Comparison of ENCODE assay signal across 8 mouse cellular contexts in the genomic region with DNA sequence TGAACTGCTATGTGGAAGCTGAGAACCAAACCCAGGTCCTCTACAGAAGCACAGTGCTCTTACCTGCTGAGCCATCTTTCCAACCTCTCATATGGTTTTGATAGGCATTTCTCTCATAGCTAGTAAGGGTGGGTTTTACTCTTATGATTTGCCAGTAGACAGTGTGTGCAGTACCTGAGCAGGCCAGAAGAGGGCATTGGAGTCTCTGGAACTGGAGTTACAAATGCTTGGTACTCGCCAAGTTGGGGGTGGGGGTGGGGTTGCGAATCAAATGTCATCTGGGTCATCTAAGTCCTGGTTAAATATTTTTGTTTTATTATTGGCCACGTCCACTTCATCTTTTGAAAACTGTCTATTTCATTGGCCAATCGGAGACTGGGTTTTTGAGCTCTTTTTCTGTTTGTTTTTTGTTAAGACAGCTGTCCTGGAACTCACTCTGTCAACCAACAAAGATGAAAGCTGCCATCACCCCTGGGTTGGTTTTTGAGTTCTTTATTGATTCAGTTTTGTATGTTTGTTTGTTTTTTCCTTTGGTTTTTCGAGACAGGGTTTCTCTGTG. TPM values are rescaled to one million over a fixed set of nuclear protein-coding genes. Genes with fewer than 3 reads are reported as not detected.
DNase-seq lines count a peak whose midpoint lies in the region; ATAC-seq and TF ChIP-seq lines count a peak whose summit lies in the region.
"Had no signal": no experiment of that assay in that cellular context is flagged by ENCODE, and none has a peak within 500 bp of the region (broad histone marks: within the 10 kb centered on the region; RNA-seq: fewer than 3 reads in every experiment).

No protein-coding gene starts in this region.

- no peak overlapping the region for H3K27ac ChIP-seq in kidney, embryonic 16.5 days (ENCODE audit: low read length)
- no peak overlapping the region for H3K27ac ChIP-seq in ES-Bruce4 (ENCODE audit: insufficient read depth, low read length)
- H3K27ac ChIP-seq in limb, embryonic 11.5 days (replicated peaks; ENCODE audit: low read depth, low read length): no peak overlapping the region
- H3K27ac ChIP-seq: midbrain, embryonic 12.5 days had no signal

- H3K4me1 ChIP-seq in kidney, embryonic 16.5 days (ENCODE audit: insufficient read depth, low read length): peaks cover 14% of the 10 kb centered on the region
- no peaks in the 10 kb centered on the region for H3K4me1 ChIP-seq in ES-Bruce4 (ENCODE audit: control insufficient read depth, insufficient read depth, low read length)
- H3K4me1 ChIP-seq in limb, embryonic 11.5 days (ENCODE audit: control insufficient read depth, insufficient read depth, low read length): peaks cover 7% of the 10 kb centered on the region; the same call in 1 of the 2 replicates

- no peak overlapping the region for H3K4me2 ChIP-seq in kidney, embryonic 16.5 days (replicated peaks; ENCODE audit: low read depth, low read length)
- H3K4me2 ChIP-seq in limb, embryonic 11.5 days (ENCODE audit: low read depth, severe bottlenecking): no peak overlapping the region
- H3K4me2 ChIP-seq: midbrain, embryonic 12.5 days had no signal

- DNase-seq in kidney, adult 11 months: peak; percentile 61
- peak; percentile 83 for DNase-seq in adrenal gland, postnatal 10 days
- DNase-seq in gastrocnemius, postnatal 10 days: peak; percentile 69
- DNase-seq in limb, embryonic 11.5 days (ENCODE audit: low spot score): peak; percentile 77
- peak; percentile 52 to 54 for DNase-seq in right cerebral cortex, postnatal 36 days (ENCODE audit: low spot score in 2 of 2)

- H3K27me3 ChIP-seq in kidney, embryonic 16.5 days (ENCODE audit: insufficient read depth, low read length): no peaks in the 10 kb centered on the region
- no peaks in the 10 kb centered on the region for H3K27me3 ChIP-seq in ES-Bruce4 (ENCODE audit: control insufficient read depth, insufficient read depth, low read length, poor library complexity, severe bottlenecking)
- H3K27me3 ChIP-seq in limb, embryonic 11.5 days (ENCODE audit: control insufficient read depth, insufficient read depth, low read length): no peaks in the 10 kb centered on the region
- H3K27me3 ChIP-seq: midbrain, embryonic 12.5 days had no signal

- no peak for ATAC-seq in kidney, embryonic 16.5 days (ENCODE audit: low FRiP score, low TSS enrichment)
- ATAC-seq in limb, embryonic 11.5 days (ENCODE audit: insufficient number of reproducible peaks, low FRiP score, low TSS enrichment, low read depth): no peak

- TF ChIP-seq EP300 in ES-Bruce4 (IDR thresholded peaks at IDR 0.05; ENCODE audit: insufficient read depth, low read depth, low read length): no peak

- no peaks in the 10 kb centered on the region for H3K9me3 ChIP-seq in kidney, embryonic 16.5 days (ENCODE audit: low read length)
- no peaks in the 10 kb centered on the region for H3K9me3 ChIP-seq in ES-Bruce4 (replicated peaks; ENCODE audit: control insufficient read depth, insufficient read depth, low read length, poor library complexity, severe bottlenecking)
- no peaks in the 10 kb centered on the region for H3K9me3 ChIP-seq in limb, embryonic 11.5 days (ENCODE audit: control insufficient read depth, low read length)
- H3K9me3 ChIP-seq: midbrain, embryonic 12.5 days had no signal

- peaks cover 35% of the 10 kb centered on the region for H3K36me3 ChIP-seq in kidney, embryonic 16.5 days (ENCODE audit: insufficient read depth, low read length)
- H3K36me3 ChIP-seq in ES-Bruce4 (ENCODE audit: control insufficient read depth, insufficient read depth, low read length, poor library complexity, severe bottlenecking): peaks cover 20% of the 10 kb centered on the region
- peaks cover 16% of the 10 kb centered on the region for H3K36me3 ChIP-seq in limb, embryonic 11.5 days (ENCODE audit: control insufficient read depth, insufficient read depth, low read length)

- 60% methylated on average over 5 of the region's 5 CpGs for WGBS in kidney, embryonic 16.5 days
- WGBS in limb, embryonic 11.5 days: 69% methylated on average over 5 of the region's 5 CpGs

- peak; percentile 44 for TF ChIP-seq CTCF in ES-Bruce4 (IDR thresholded peaks at IDR 0.05; ENCODE audit: low read depth, low read length)

- no peak overlapping the region for H3K9ac ChIP-seq in kidney, embryonic 16.5 days (replicated peaks; ENCODE audit: low read length)
- H3K9ac ChIP-seq in ES-Bruce4 (ENCODE audit: low read depth, poor library complexity, severe bottlenecking): no peak overlapping the region
- no peak overlapping the region for H3K9ac ChIP-seq in limb, embryonic 11.5 days (ENCODE audit: low read length)
- H3K9ac ChIP-seq: midbrain, embryonic 12.5 days had no signal

- no peak overlapping the region for H3K4me3 ChIP-seq in kidney, embryonic 16.5 days (ENCODE audit: low read length)
- H3K4me3 ChIP-seq in ES-Bruce4 (ENCODE audit: low read depth, low read length): no peak overlapping the region
- no peak overlapping the region for H3K4me3 ChIP-seq in limb, embryonic 11.5 days (ENCODE audit: low read depth, low read length)
- H3K4me3 ChIP-seq: midbrain, embryonic 12.5 days had no signal

- TF ChIP-seq POLR2A in ES-Bruce4 (IDR thresholded peaks at IDR 0.05; ENCODE audit: insufficient read depth, low read length): no peak

RNA-seq across cellular contexts. Expression of gene Dhx37, which starts 21.9 kb away (rescaled TPM):
- polyA plus RNA-seq in kidney, embryonic 16.5 days (2015; fragmentation: Nextera tagmentation; extraction: Ambion mirVana): 10.4 and 14.2 TPM in 2 replicates
- polyA plus RNA-seq in ES-Bruce4 (2011; ENCODE audit: insufficient read depth, insufficient read length, low read depth, missing spikeins): 35.2 and 42.3 TPM in 2 replicates
- 10 to 100 TPM; 11.2 to 12.2 TPM for total RNA-seq in adrenal gland, postnatal 10 days (2021)
- 1 to 10 TPM; 3.7 to 4.6 TPM for total RNA-seq in gastrocnemius, postnatal 10 days (2021)
- 12.4 and 14.2 TPM in 2 replicates for polyA plus RNA-seq in limb, embryonic 11.5 days (2014; fragmentation: Nextera tagmentation; extraction: Ambion mirVana)

RNA-seq across cellular contexts. Expression of gene Ubc, which starts 22.0 kb away (rescaled TPM):
- polyA plus RNA-seq in kidney, embryonic 16.5 days (2015; fragmentation: Nextera tagmentation; extraction: Ambion mirVana): 1,279 and 1,344 TPM in 2 replicates
- polyA plus RNA-seq in ES-Bruce4 (2011; ENCODE audit: insufficient read depth, insufficient read length, low read depth, missing spikeins): 329 and 334 TPM in 2 replicates
- total RNA-seq in adrenal gland, postnatal 10 days (2021): 1,000 to 10,000 TPM; 1,039 to 1,045 TPM
- total RNA-seq in gastrocnemius, postnatal 10 days (2021): 100 to 1,000 TPM; 703 to 712 TPM
- polyA plus RNA-seq in limb, embryonic 11.5 days (2014; fragmentation: Nextera tagmentation; extraction: Ambion mirVana): 979 and 1,019 TPM in 2 replicates

RNA-seq across cellular contexts. Expression of gene Gm10382, which starts 22.9 kb away (rescaled TPM):
- polyA plus RNA-seq in kidney, embryonic 16.5 days (2015; fragmentation: Nextera tagmentation; extraction: Ambion mirVana): 0.34 and 0.51 TPM in 2 replicates
- not detected in 2 replicates for polyA plus RNA-seq in ES-Bruce4 (2011; ENCODE audit: insufficient read depth, insufficient read length, low read depth, missing spikeins)
- total RNA-seq in adrenal gland, postnatal 10 days (2021): under 1 TPM; 0.21 to 0.24 TPM
- under 1 TPM; 0.19 to 0.36 TPM for total RNA-seq in gastrocnemius, postnatal 10 days (2021)
- polyA plus RNA-seq in limb, embryonic 11.5 days (2014; fragmentation: Nextera tagmentation; extraction: Ambion mirVana): 0.28 TPM in 1 of 2 replicates, not detected in the other

RNA-seq across cellular contexts. Expression of gene Bri3bp, which starts 29.3 kb away (rescaled TPM):
- polyA plus RNA-seq in kidney, embryonic 16.5 days (2015; fragmentation: Nextera tagmentation; extraction: Ambion mirVana): 44.4 and 46.1 TPM in 2 replicates
- 43.8 and 45.8 TPM in 2 replicates for polyA plus RNA-seq in ES-Bruce4 (2011; ENCODE audit: insufficient read depth, insufficient read length, low read depth, missing spikeins)
- 10 to 100 TPM; 31.6 to 37.1 TPM for total RNA-seq in adrenal gland, postnatal 10 days (2021)
- total RNA-seq in gastrocnemius, postnatal 10 days (2021): 1 to 10 TPM; 7.6 to 8.0 TPM
- 36.9 and 39.3 TPM in 2 replicates for polyA plus RNA-seq in limb, embryonic 11.5 days (2014; fragmentation: Nextera tagmentation; extraction: Ambion mirVana)
